Mouse (Mus musculus): ENCODE results near the gene Prss37. TPM values are rescaled to one million over a fixed set of nuclear protein-coding genes. Genes with fewer than 3 reads are reported as not detected.

Gene Prss37
- not detected in 2 replicates for polyA plus RNA-seq (2016; fragmentation: Nextera tagmentation; extraction: Ambion mirVana)

- ATAC-seq (ENCODE audit: low FRiP score, low read depth): no peak
These were observed at the start of gene Prss37 for GRCm38 (mm10) chr6:40519408-40519807. Gene Prss37, minus strand, starts transcription at chr6:40519508.

GRCm38 (mm10) chr6:40554950-40555349 is 35.6 kb upstream of the Prss37 start, which contains the start of gene Olfr461:
Gene Olfr461, minus strand, starts transcription at chr6:40555050.
- WGBS: 79% methylated on average over 2 of the region's 2 CpGs
- Histone ChIP-seq H3K9me3 (no peaks in the 10 kb centered on the region), H3K27me3 (no peaks in the 10 kb centered on the region), H3K4me2 (replicated peaks) (no peak within 1 kb of the TSS), H3K4me1 (no peaks in the 10 kb centered on the region), H3K36me3 (no peaks in the 10 kb centered on the region), H3K27ac (replicated peaks) (no peak within 1 kb of the TSS), H3K9ac (replicated peaks) (no peak within 1 kb of the TSS), H3K4me3 (no peak within 1 kb of the TSS)
- no peak for ATAC-seq (ENCODE audit: low FRiP score, low read depth)

More at GRCm38 (mm10) chr6:40519408-40519807, at the start of gene Prss37:
- H3K9me3 ChIP-seq: no peaks in the 10 kb centered on the region
- H3K27me3 ChIP-seq: no peaks in the 10 kb centered on the region
- no peak within 1 kb of the TSS for H3K4me3 ChIP-seq
- 85% methylated on average over 1 of the region's 1 CpGs for WGBS
- H3K27ac ChIP-seq (replicated peaks): no peak within 1 kb of the TSS
- no peak within 1 kb of the TSS for H3K4me2 ChIP-seq (replicated peaks)
- no peaks in the 10 kb centered on the region for H3K4me1 ChIP-seq
- no peak within 1 kb of the TSS for H3K9ac ChIP-seq (replicated peaks)
- H3K36me3 ChIP-seq: no peaks in the 10 kb centered on the region

GRCm38 (mm10) chr6:40544690-40545089 is 25.4 kb upstream of the Prss37 start:
- WGBS: 84% methylated on average over 10 of the region's 10 CpGs
- no peak for ATAC-seq (ENCODE audit: low FRiP score, low read depth)
- H3K27ac ChIP-seq (replicated peaks): no peak overlapping the region
- H3K4me3 ChIP-seq: no peak overlapping the region
- H3K27me3 ChIP-seq: no peaks in the 10 kb centered on the region
- no peaks in the 10 kb centered on the region for H3K36me3 ChIP-seq
- no peak overlapping the region for H3K4me2 ChIP-seq (replicated peaks)
- H3K4me1 ChIP-seq: no peaks in the 10 kb centered on the region
- no peak overlapping the region for H3K9ac ChIP-seq (replicated peaks)
- no peaks in the 10 kb centered on the region for H3K9me3 ChIP-seq

GRCm38 (mm10) chr6:40493229-40493628 is 26.1 kb downstream of the Prss37 start, which contains the start of gene Tas2r108:
Gene Tas2r108, plus strand, starts transcription at chr6:40493529.
- H3K9me3 ChIP-seq: no peaks in the 10 kb centered on the region
- WGBS: 87% methylated on average over 3 of the region's 3 CpGs
- ATAC-seq (ENCODE audit: low FRiP score, low read depth): no peak

GRCm38 (mm10) chr6:40490933-40491332 is 28.4 kb downstream of the Prss37 start, which contains the start of gene Tas2r137:
Gene Tas2r137, plus strand, starts transcription at chr6:40491233.
- H3K36me3 ChIP-seq: peaks cover 3% of the 10 kb centered on the region; the same call in 1 of the 2 replicates
- H3K9ac ChIP-seq (replicated peaks): no peak within 1 kb of the TSS
- no peak for ATAC-seq (ENCODE audit: low FRiP score, low read depth)
- H3K9me3 ChIP-seq: no peaks in the 10 kb centered on the region
- H3K27ac ChIP-seq (replicated peaks): no peak within 1 kb of the TSS
- no peaks in the 10 kb centered on the region for H3K4me1 ChIP-seq
- H3K4me2 ChIP-seq (replicated peaks): no peak within 1 kb of the TSS
- H3K4me3 ChIP-seq: no peak within 1 kb of the TSS
- H3K27me3 ChIP-seq: no peaks in the 10 kb centered on the region

More at GRCm38 (mm10) chr6:40493229-40493628, 26.1 kb downstream of the Prss37 start, which contains the start of gene Tas2r108:
- no peaks in the 10 kb centered on the region for H3K36me3 ChIP-seq
- no peak within 1 kb of the TSS for H3K27ac ChIP-seq (replicated peaks)
- no peak within 1 kb of the TSS for H3K9ac ChIP-seq (replicated peaks)
- H3K4me1 ChIP-seq: no peaks in the 10 kb centered on the region
- H3K27me3 ChIP-seq: no peaks in the 10 kb centered on the region
- H3K4me2 ChIP-seq (replicated peaks): no peak within 1 kb of the TSS
- no peak within 1 kb of the TSS for H3K4me3 ChIP-seq

GRCm38 (mm10) chr6:40482318-40482717 is 37.0 kb downstream of the Prss37 start:
- Histone ChIP-seq H3K4me1 (no peaks in the 10 kb centered on the region), H3K27me3 (no peaks in the 10 kb centered on the region), H3K4me3 (no peak overlapping the region), H3K9me3 (no peaks in the 10 kb centered on the region), H3K36me3 (peaks cover 67% of the 10 kb centered on the region), H3K9ac (replicated peaks) (no peak overlapping the region), H3K4me2 (replicated peaks) (no peak overlapping the region), H3K27ac (replicated peaks) (no peak overlapping the region)
- WGBS: 95% methylated on average over 5 of the region's 5 CpGs
- ATAC-seq (ENCODE audit: low FRiP score, low read depth): no peak

- no peaks in the 10 kb centered on the region for H3K4me1 ChIP-seq
- no peak overlapping the region for H3K4me2 ChIP-seq (replicated peaks)
- H3K4me3 ChIP-seq: no peak overlapping the region
- no peaks in the 10 kb centered on the region for H3K27me3 ChIP-seq
- no peak overlapping the region for H3K27ac ChIP-seq (replicated peaks)
- no peak for ATAC-seq (ENCODE audit: low FRiP score, low read depth)
- H3K36me3 ChIP-seq: peaks cover 75% of the 10 kb centered on the region
- 100% methylated on average over 1 of the region's 1 CpGs for WGBS
- H3K9ac ChIP-seq (replicated peaks): no peak overlapping the region
- no peaks in the 10 kb centered on the region for H3K9me3 ChIP-seq
These were observed 39.6 kb downstream of the Prss37 start for GRCm38 (mm10) chr6:40479705-40480104.

- H3K9ac ChIP-seq (replicated peaks): no peak overlapping the region
- no peaks in the 10 kb centered on the region for H3K27me3 ChIP-seq
- WGBS: 90% methylated on average over 4 of the region's 4 CpGs
- peaks cover 56% of the 10 kb centered on the region for H3K36me3 ChIP-seq
- no peak for ATAC-seq (ENCODE audit: low FRiP score, low read depth)
- H3K27ac ChIP-seq (replicated peaks): no peak overlapping the region
- peaks cover 7% of the 10 kb centered on the region for H3K4me1 ChIP-seq
- no peaks in the 10 kb centered on the region for H3K9me3 ChIP-seq
- no peak overlapping the region for H3K4me3 ChIP-seq
- no peak overlapping the region for H3K4me2 ChIP-seq (replicated peaks)
These were observed 43.2 kb downstream of the Prss37 start for GRCm38 (mm10) chr6:40476132-40476531.

GRCm38 (mm10) chr6:40471720-40472010 is 47.6 kb downstream of the Prss37 start:
- 0% methylated on average over 7 of the region's 7 CpGs for WGBS
- Histone ChIP-seq H3K36me3 (peaks cover 30% of the 10 kb centered on the region), H3K4me1 (peaks cover 9% of the 10 kb centered on the region), H3K9ac (replicated peaks) (peak overlapping the region; percentile 81), H3K4me2 (replicated peaks) (peak overlapping the region; percentile 65), H3K4me3 (peak overlapping the region; percentile 85), H3K27ac (replicated peaks) (peak overlapping the region; percentile 96), H3K9me3 (no peaks in the 10 kb centered on the region), H3K27me3 (no peaks in the 10 kb centered on the region)
- peak; percentile 5; the same call in 1 of the 2 replicates for ATAC-seq (ENCODE audit: low FRiP score, low read depth)

- Histone ChIP-seq H3K27ac (replicated peaks) (peak within 1 kb of the TSS; percentile 96), H3K4me3 (peak within 1 kb of the TSS; percentile 85), H3K9ac (replicated peaks) (peak within 1 kb of the TSS; percentile 81), H3K27me3 (no peaks in the 10 kb centered on the region), H3K4me2 (replicated peaks) (peak within 1 kb of the TSS; percentile 65), H3K4me1 (peaks cover 9% of the 10 kb centered on the region), H3K36me3 (peaks cover 26% of the 10 kb centered on the region), H3K9me3 (no peaks in the 10 kb centered on the region)
- under 1% methylated on average over 54 of the region's 54 CpGs for WGBS
- ATAC-seq (ENCODE audit: low FRiP score, low read depth): peak; percentile 98
These were observed 48.2 kb downstream of the Prss37 start, which contains the start of gene Ssbp1 for GRCm38 (mm10) chr6:40470916-40471719. Gene Ssbp1, plus strand, starts transcription at chr6:40471352.

- no peak overlapping the region for H3K9ac ChIP-seq (replicated peaks)
- H3K27me3 ChIP-seq: no peaks in the 10 kb centered on the region
- no peaks in the 10 kb centered on the region for H3K36me3 ChIP-seq
- 53% methylated on average over 6 of the region's 6 CpGs for WGBS
- no peak overlapping the region for H3K4me2 ChIP-seq (replicated peaks)
- no peaks in the 10 kb centered on the region for H3K9me3 ChIP-seq
- H3K4me3 ChIP-seq: no peak overlapping the region
- H3K4me1 ChIP-seq: 0 out of 2 replicates have a peak, but pooled peaks cover 2% of the 10 kb centered on the region
- no peak overlapping the region for H3K27ac ChIP-seq (replicated peaks)
- no peak for ATAC-seq (ENCODE audit: low FRiP score, low read depth)
These were observed 53.6 kb downstream of the Prss37 start for GRCm38 (mm10) chr6:40465710-40466109.

All from midbrain, embryonic 12.5 days (tissue).